Mouse (Mus musculus): ENCODE results near the gene Zfp346. TPM values are rescaled to one million over a fixed set of nuclear protein-coding genes. Genes with fewer than 3 reads are reported as not detected.

The Zfp346 gene
- polyA plus RNA-seq, 1 experiment from 2014 or later, result 25.0 TPM

DNA sequence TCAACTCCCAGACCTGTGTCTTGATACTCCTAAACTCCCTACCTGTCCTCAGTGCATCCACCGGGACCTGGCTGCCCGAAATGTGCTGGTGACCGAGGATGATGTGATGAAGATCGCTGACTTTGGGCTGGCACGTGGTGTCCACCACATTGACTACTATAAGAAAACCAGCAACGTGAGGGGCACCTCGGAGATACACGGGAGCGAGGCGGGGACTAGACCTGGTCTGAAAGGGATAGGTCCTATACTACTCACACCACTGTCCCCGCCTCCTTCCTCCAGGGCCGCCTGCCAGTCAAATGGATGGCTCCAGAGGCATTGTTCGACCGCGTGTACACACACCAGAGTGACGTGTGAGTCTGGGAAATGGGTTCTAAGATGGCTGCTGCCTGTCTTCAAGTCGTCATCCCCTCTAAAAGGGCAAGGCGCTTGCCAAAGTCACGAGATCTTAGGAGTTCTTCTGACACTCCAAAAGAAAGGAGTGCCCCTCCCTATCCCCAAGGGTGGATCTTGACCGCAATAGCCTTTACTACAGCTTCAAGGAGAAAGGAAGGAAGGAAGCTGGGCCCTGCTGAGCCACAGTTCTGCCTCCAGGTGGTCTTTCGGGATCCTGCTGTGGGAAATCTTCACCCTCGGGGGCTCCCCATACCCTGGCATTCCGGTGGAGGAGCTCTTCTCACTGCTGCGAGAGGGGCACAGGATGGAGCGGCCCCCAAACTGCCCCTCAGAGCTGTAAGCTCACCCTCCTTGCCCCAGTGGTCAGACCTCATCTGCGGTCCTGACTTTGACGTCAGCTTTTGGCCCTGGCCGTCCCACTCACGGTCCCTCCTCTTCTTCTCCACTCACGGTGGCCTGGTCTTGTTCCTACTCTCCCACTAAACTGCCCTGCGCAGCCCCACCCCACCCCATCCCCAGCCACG lies 62.0 kb downstream of the Zfp346 start:
- no peaks in the 10 kb centered on the region for H3K27me3 ChIP-seq (ENCODE audit: insufficient read depth, low read length)
- DNase-seq (no peak), ATAC-seq (ENCODE audit: insufficient read depth) (no peak)
- H3K4me1 ChIP-seq (ENCODE audit: insufficient read depth), result peaks cover 7% of the 10 kb centered on the region
- H3K9ac ChIP-seq, result no peak overlapping the region
- no peak overlapping the region for H3K27ac ChIP-seq (ENCODE audit: low read depth)
- H3K9me3 ChIP-seq (ENCODE audit: low read depth, low read length), result no peaks in the 10 kb centered on the region
- no peak overlapping the region for H3K4me2 ChIP-seq
- 85% methylated on average over 32 of the region's 32 CpGs for WGBS
- no peak for TF ChIP-seq CTCF (IDR thresholded peaks at IDR 0.05; ENCODE audit: low read depth)
- H3K36me3 ChIP-seq (ENCODE audit: insufficient read depth), result peaks cover 12% of the 10 kb centered on the region; the same call in 1 of the 2 replicates
- no peak overlapping the region for H3K4me3 ChIP-seq (ENCODE audit: low read depth, low read length)

DNA sequence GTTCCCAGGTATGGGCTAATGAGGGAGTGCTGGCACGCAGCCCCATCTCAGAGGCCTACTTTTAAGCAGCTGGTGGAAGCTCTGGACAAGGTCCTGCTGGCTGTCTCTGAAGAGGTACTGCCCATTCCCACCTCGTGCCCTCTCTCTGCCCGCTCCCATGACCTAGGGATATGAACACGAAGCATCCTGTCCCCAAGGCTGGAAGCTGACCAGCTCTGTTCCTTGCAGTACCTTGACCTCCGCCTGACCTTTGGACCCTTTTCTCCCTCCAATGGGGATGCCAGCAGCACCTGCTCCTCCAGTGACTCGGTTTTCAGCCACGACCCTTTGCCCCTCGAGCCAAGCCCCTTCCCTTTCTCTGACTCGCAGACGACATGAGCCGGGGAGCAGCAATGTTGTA lies 62.7 kb downstream of the Zfp346 start:
- no peak overlapping the region for H3K9ac ChIP-seq
- H3K9me3 ChIP-seq (ENCODE audit: low read depth, low read length), result no peaks in the 10 kb centered on the region
- H3K4me2 ChIP-seq, result no peak overlapping the region
- 81% methylated on average over 11 of the region's 11 CpGs for WGBS
- H3K4me3 ChIP-seq (ENCODE audit: low read depth, low read length), result no peak overlapping the region
- H3K27ac ChIP-seq (ENCODE audit: low read depth), result no peak overlapping the region
- DNase-seq (no peak), ATAC-seq (ENCODE audit: insufficient read depth) (no peak)
- peaks cover 12% of the 10 kb centered on the region; the same call in 1 of the 2 replicates for H3K36me3 ChIP-seq (ENCODE audit: insufficient read depth)
- H3K4me1 ChIP-seq (ENCODE audit: insufficient read depth), result peaks cover 7% of the 10 kb centered on the region
- H3K27me3 ChIP-seq (ENCODE audit: insufficient read depth, low read length), result no peaks in the 10 kb centered on the region
- no peak for TF ChIP-seq CTCF (IDR thresholded peaks at IDR 0.05; ENCODE audit: low read depth)

DNA sequence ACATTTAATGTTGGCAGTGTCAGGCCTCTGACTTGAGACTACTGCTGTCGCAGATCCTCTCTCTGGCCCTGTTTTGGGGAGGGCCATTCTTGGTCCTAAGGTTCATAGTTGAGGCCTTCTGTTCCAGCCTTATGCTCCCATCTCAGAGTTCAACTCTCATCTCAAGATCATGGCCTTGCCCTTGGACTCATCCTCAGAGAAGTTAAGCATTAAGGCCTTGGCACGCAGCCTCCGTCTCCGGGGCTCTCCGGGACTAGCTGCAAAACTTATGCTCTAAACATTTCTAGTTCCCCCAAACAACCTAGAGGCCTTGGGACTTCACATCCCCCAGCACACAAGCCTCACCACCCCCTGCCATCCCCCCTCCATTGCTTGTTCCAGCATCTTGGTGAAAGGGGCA lies 63.1 kb downstream of the Zfp346 start:
- TF ChIP-seq CTCF (IDR thresholded peaks at IDR 0.05; ENCODE audit: low read depth), result no peak
- Histone ChIP-seq H3K4me3 (ENCODE audit: low read depth, low read length) (no peak overlapping the region), H3K4me1 (ENCODE audit: insufficient read depth) (peaks cover 7% of the 10 kb centered on the region), H3K4me2 (no peak overlapping the region), H3K9ac (no peak overlapping the region), H3K27ac (ENCODE audit: low read depth) (peak overlapping the region; percentile 63; the same call in 1 of the 2 replicates), H3K27me3 (ENCODE audit: insufficient read depth, low read length) (no peaks in the 10 kb centered on the region), H3K9me3 (ENCODE audit: low read depth, low read length) (no peaks in the 10 kb centered on the region), H3K36me3 (ENCODE audit: insufficient read depth) (peaks cover 12% of the 10 kb centered on the region; the same call in 1 of the 2 replicates)
- ATAC-seq (ENCODE audit: insufficient read depth) (no peak), DNase-seq (no peak)
- WGBS, result 82% methylated on average over 5 of the region's 5 CpGs

DNA sequence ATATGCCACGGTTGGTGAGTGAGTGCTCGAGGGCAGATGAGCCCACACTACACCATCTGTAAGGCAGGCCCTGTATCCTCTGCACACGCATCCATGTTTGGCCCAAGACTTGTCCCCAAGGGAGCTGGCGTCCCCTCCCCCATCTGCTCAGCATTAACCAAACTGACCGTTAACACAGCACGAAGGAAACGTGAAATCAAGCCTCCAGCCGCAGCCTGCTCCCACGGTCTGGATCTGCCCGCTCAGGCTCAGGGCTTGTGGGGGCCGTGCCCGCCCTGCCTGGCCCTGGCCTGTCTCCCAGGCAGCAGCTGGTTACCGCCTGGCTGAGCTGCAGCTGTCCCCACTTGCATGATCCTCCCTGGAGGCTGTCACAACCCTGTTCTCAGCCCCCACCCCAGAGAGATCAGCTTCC lies 63.9 kb downstream of the Zfp346 start:
- Histone ChIP-seq H3K9ac (no peak overlapping the region), H3K36me3 (ENCODE audit: insufficient read depth) (peaks cover 12% of the 10 kb centered on the region; the same call in 1 of the 2 replicates), H3K4me2 (no peak overlapping the region), H3K4me1 (ENCODE audit: insufficient read depth) (peaks cover 7% of the 10 kb centered on the region), H3K27ac (ENCODE audit: low read depth) (peak overlapping the region; percentile 63), H3K27me3 (ENCODE audit: insufficient read depth, low read length) (no peaks in the 10 kb centered on the region), H3K4me3 (ENCODE audit: low read depth, low read length) (no peak overlapping the region), H3K9me3 (ENCODE audit: low read depth, low read length) (no peaks in the 10 kb centered on the region)
- ATAC-seq (ENCODE audit: insufficient read depth) (peak; percentile 81), DNase-seq (peak; percentile 75)
- no peak for TF ChIP-seq CTCF (IDR thresholded peaks at IDR 0.05; ENCODE audit: low read depth)
- 66% methylated on average over 13 of the region's 13 CpGs for WGBS

DNA sequence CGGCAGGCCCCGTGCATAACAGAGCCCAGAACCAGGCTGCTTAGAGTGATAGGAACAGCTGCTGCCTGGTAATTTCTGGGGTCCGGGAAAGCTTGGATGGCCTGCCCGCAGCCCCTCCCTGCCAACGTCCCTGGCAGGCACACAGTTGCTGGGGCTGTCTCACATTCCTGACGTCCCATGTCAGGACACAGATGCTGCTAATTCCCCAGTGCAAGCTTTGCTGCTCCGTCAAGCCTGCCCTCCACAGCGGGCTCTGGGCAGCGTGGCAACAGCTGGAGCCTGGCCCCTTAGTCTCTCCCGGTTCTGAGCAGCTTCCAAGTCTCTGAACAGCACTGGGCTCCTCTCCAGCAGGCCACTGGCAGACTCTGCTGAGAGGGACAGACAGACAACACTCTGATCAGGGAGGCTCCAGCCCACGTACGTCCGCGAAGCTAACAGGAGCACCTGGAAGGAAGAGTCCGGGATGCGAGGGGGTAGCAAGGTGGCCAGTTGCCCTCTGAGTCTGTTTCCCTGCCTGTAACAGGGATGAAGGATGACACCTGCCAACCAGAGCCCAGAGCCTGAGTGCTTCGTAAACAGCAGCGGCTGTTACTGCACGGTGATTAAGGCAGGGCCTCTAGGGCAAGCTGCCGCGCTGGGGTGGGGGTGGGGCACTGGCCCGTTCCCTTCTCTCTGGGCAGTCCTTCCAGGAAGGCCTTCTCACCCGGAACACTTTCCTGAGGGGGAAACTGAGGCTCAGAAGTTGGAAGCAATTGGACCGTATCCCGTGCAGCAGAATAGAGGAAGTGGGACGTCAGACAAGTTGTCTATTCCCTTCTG lies 66.6 kb downstream of the Zfp346 start:
- WGBS, result 9% methylated on average over 26 of the region's 26 CpGs
- Histone ChIP-seq H3K36me3 (ENCODE audit: insufficient read depth) (0 out of 2 replicates have a peak, but pooled peaks cover 5% of the 10 kb centered on the region), H3K9ac (peak overlapping the region; percentile 34), H3K27ac (ENCODE audit: low read depth) (peak overlapping the region; percentile 83), H3K4me3 (ENCODE audit: low read depth, low read length) (peak overlapping the region; percentile 14), H3K9me3 (ENCODE audit: low read depth, low read length) (no peaks in the 10 kb centered on the region), H3K27me3 (ENCODE audit: insufficient read depth, low read length) (no peaks in the 10 kb centered on the region), H3K4me1 (ENCODE audit: insufficient read depth) (peaks cover 7% of the 10 kb centered on the region), H3K4me2 (peak overlapping the region; percentile 58)
- peak; percentile 80 for DNase-seq
- TF ChIP-seq CTCF (IDR thresholded peaks at IDR 0.05; ENCODE audit: low read depth), result no peak
- peak; percentile 80 for ATAC-seq (ENCODE audit: insufficient read depth)

DNA sequence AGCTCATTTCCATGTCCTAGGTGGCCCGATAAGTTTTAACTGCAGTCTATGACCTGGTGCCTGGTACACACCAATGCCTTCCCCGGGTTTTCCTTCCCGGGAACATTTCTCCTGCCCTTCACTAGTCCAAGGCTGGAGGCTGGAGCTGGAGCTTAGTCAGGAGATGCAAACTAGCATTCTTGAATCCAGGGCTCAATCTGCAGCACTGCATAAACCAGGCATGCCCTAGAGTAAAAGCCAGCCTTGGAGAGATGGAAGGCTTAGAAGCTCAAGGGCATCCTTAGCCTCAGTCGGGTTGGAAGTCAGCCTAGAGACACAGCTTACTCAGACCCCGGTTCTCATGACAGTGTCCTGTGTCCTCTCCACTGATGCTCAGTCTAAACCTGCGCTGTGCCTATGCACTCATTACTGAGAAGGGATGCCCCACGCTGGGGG lies 67.2 kb downstream of the Zfp346 start:
- H3K4me3 ChIP-seq (ENCODE audit: low read depth, low read length), result no peak overlapping the region
- H3K4me1 ChIP-seq (ENCODE audit: insufficient read depth), result peaks cover 7% of the 10 kb centered on the region
- 0 out of 2 replicates have a peak, but pooled peaks cover 1% of the 10 kb centered on the region for H3K36me3 ChIP-seq (ENCODE audit: insufficient read depth)
- H3K9me3 ChIP-seq (ENCODE audit: low read depth, low read length), result no peaks in the 10 kb centered on the region
- H3K4me2 ChIP-seq, result peak overlapping the region; percentile 58
- H3K9ac ChIP-seq, result no peak overlapping the region
- H3K27ac ChIP-seq (ENCODE audit: low read depth), result peak overlapping the region; percentile 83; the same call in 1 of the 2 replicates
- no peak for ATAC-seq (ENCODE audit: insufficient read depth)
- no peaks in the 10 kb centered on the region for H3K27me3 ChIP-seq (ENCODE audit: insufficient read depth, low read length)
- DNase-seq, result no peak
- TF ChIP-seq CTCF (IDR thresholded peaks at IDR 0.05; ENCODE audit: low read depth), result no peak
- WGBS, result 40% methylated on average over 7 of the region's 7 CpGs

All from lung, embryonic 14.5 days (tissue).